Mouse (Mus musculus) forebrain, embryonic 14.5 days (tissue): Measurements from ENCODE around the gene Slc39a11. TPM values are rescaled to one million over a fixed set of nuclear protein-coding genes. Genes with fewer than 3 reads are reported as not detected.
A peak's percentile ranks its signal among the peaks of the same experiment; 100 is the strongest.

Source experiments
- ATAC-seq: fragments of 200-750 bp; cut with Nextera tagmentation; 2 replicates; pipeline ENCODE4 v1.8.0; 2017; ENCODE audit warnings: mild to moderate bottlenecking, moderate library complexity
- DNase-seq: peaks from one replicate; pipeline ENCODE4 v3.0.0-alpha.2; 2015; ENCODE audit warnings: low spot score
- H3K27ac ChIP-seq: fragments of 300-500 bp; sonication (generic); 2 replicates; pipeline ENCODE4 v1.5.1; 2014; ENCODE audit warnings: low read depth, mild to moderate bottlenecking, control low read depth, low read length, moderate library complexity
- H3K27me3 ChIP-seq: fragments of 300-500 bp; sonication (generic); replicated peaks from 2 replicates; pipeline ENCODE4 v1.6.1; 2014; ENCODE audit warnings: low read length, control low read depth, mixed read lengths; ENCODE audit not compliant: control insufficient read depth, insufficient read depth
- H3K36me3 ChIP-seq: fragments of 300-500 bp; sonication (generic); 2 replicates; pipeline ENCODE4 v1.6.1; 2014; ENCODE audit warnings: low read length, control low read depth; ENCODE audit not compliant: control insufficient read depth, insufficient read depth
- H3K4me1 ChIP-seq: fragments of 300-500 bp; sonication (generic); 2 replicates; pipeline ENCODE4 v1.6.1; 2014; ENCODE audit warnings: antibody characterized with exemption, low read length, control low read depth; ENCODE audit not compliant: control insufficient read depth, insufficient read depth
- H3K4me2 ChIP-seq: fragments of 300-500 bp; sonication (generic); 2 replicates; pipeline ENCODE4 v1.6.1; 2014; ENCODE audit warnings: mild to moderate bottlenecking, control low read depth, low read length
- H3K4me3 ChIP-seq: fragments of 300-500 bp; sonication (generic); 2 replicates; pipeline ENCODE4 v1.5.1; 2014; ENCODE audit warnings: low read depth, low read length, control low read depth
- H3K9ac ChIP-seq: fragments of 300-500 bp; sonication (generic); 2 replicates; pipeline ENCODE4 v1.6.1; 2014; ENCODE audit warnings: mild to moderate bottlenecking, low read length, control low read depth, moderate library complexity
- H3K9me3 ChIP-seq: fragments of 300-500 bp; sonication (generic); replicated peaks from 2 replicates; pipeline ENCODE4 v1.6.1; 2016; ENCODE audit warnings: low read length, control low read depth, mixed read lengths; ENCODE audit not compliant: control insufficient read depth
- WGBS: fragments of 180-500 bp; shearing (Covaris S2); extraction: QIAGEN DNeasy Blood & Tissue Kit; methylation state at CpG from one replicate; pipeline ENCODE4 v1.1.7; 2014; 5-methylcytosine and 5-hydroxymethylcytosine counted together
- polyA plus RNA-seq: library from polyadenylated mRNA; unstranded; fragments of >200 nt; fragmentation: Nextera tagmentation; extraction: Ambion mirVana; gene quantifications from 2 replicates; pipeline ENCODE4 v1.2.1, GENCODE M21; 2014

Gene Slc39a11
- polyA plus RNA-seq, 1 experiment from 2014 or later, result 29.5 TPM

GRCm38 (mm10) chr11:113504459-113505062 is 145.3 kb downstream of the Slc39a11 start:
- no peaks in the 10 kb centered on the region for H3K27me3 ChIP-seq
- no peak overlapping the region for H3K9ac ChIP-seq
- H3K36me3 ChIP-seq, result no peaks in the 10 kb centered on the region
- no peak for DNase-seq
- no peak overlapping the region for H3K27ac ChIP-seq
- WGBS, result 60% methylated on average over 11 of the region's 11 CpGs
- no peak overlapping the region for H3K4me2 ChIP-seq
- no peak overlapping the region for H3K4me3 ChIP-seq
- H3K9me3 ChIP-seq, result no peaks in the 10 kb centered on the region
- H3K4me1 ChIP-seq, result peaks cover 9% of the 10 kb centered on the region; the same call in 1 of the 2 replicates
- ATAC-seq, result no peak

GRCm38 (mm10) chr11:113502968-113503367 is 146.9 kb downstream of the Slc39a11 start:
- Histone ChIP-seq H3K9me3 (no peaks in the 10 kb centered on the region), H3K4me3 (no peak overlapping the region), H3K9ac (no peak overlapping the region), H3K27ac (no peak overlapping the region), H3K36me3 (no peaks in the 10 kb centered on the region), H3K4me2 (no peak overlapping the region), H3K27me3 (no peaks in the 10 kb centered on the region), H3K4me1 (peaks cover 7% of the 10 kb centered on the region; the same call in 1 of the 2 replicates)
- no peak for DNase-seq
- ATAC-seq, result no peak
- 84% methylated on average over 6 of the region's 6 CpGs for WGBS

- peaks cover 4% of the 10 kb centered on the region; the same call in 1 of the 2 replicates for H3K4me1 ChIP-seq
- no peaks in the 10 kb centered on the region for H3K36me3 ChIP-seq
- H3K27me3 ChIP-seq, result no peaks in the 10 kb centered on the region
- no peaks in the 10 kb centered on the region for H3K9me3 ChIP-seq
- H3K9ac ChIP-seq, result peak overlapping the region; percentile 29
- no peak overlapping the region for H3K4me3 ChIP-seq
- H3K27ac ChIP-seq, result no peak overlapping the region; the same call in 1 of the 2 replicates
- no peak overlapping the region for H3K4me2 ChIP-seq
- 55% methylated on average over 20 of the region's 20 CpGs for WGBS
- DNase-seq, result peak; percentile 46
- peak; percentile 51 for ATAC-seq
Measured at GRCm38 (mm10) chr11:113500631-113501305, 149.1 kb downstream of the Slc39a11 start.

GRCm38 (mm10) chr11:113498889-113499288 is 151.0 kb downstream of the Slc39a11 start:
- H3K27ac ChIP-seq, result no peak overlapping the region
- no peak overlapping the region for H3K9ac ChIP-seq
- DNase-seq, result no peak
- no peaks in the 10 kb centered on the region for H3K27me3 ChIP-seq
- no peak for ATAC-seq
- H3K9me3 ChIP-seq, result no peaks in the 10 kb centered on the region
- H3K4me2 ChIP-seq, result no peak overlapping the region
- H3K4me1 ChIP-seq, result peaks cover 4% of the 10 kb centered on the region; the same call in 1 of the 2 replicates
- no peaks in the 10 kb centered on the region for H3K36me3 ChIP-seq
- no peak overlapping the region for H3K4me3 ChIP-seq
- 67% methylated on average over 9 of the region's 9 CpGs for WGBS

- H3K9ac ChIP-seq, result no peak overlapping the region
Measured at GRCm38 (mm10) chr11:113494021-113494546, 155.8 kb downstream of the Slc39a11 start.

GRCm38 (mm10) chr11:113490530-113491520 is 159.1 kb downstream of the Slc39a11 start:
- no peak for DNase-seq
- no peak for ATAC-seq
- 91% methylated on average over 20 of the region's 20 CpGs for WGBS

More at GRCm38 (mm10) chr11:113494021-113494546, 155.8 kb downstream of the Slc39a11 start:
- no peaks in the 10 kb centered on the region for H3K9me3 ChIP-seq
- H3K27me3 ChIP-seq, result no peaks in the 10 kb centered on the region
- 72% methylated on average over 12 of the region's 12 CpGs for WGBS
- no peak overlapping the region for H3K4me2 ChIP-seq
- H3K4me1 ChIP-seq, result no peaks in the 10 kb centered on the region
- H3K4me3 ChIP-seq, result no peak overlapping the region
- no peaks in the 10 kb centered on the region for H3K36me3 ChIP-seq
- DNase-seq (peak; percentile 38), ATAC-seq (peak; percentile 48)
- no peak overlapping the region for H3K27ac ChIP-seq

GRCm38 (mm10) chr11:113487603-113488335 is 162.1 kb downstream of the Slc39a11 start:
- WGBS, result 74% methylated on average over 8 of the region's 8 CpGs

More at GRCm38 (mm10) chr11:113490530-113491520, 159.1 kb downstream of the Slc39a11 start:
- Histone ChIP-seq H3K9ac (no peak overlapping the region), H3K4me3 (no peak overlapping the region), H3K36me3 (no peaks in the 10 kb centered on the region), H3K27me3 (no peaks in the 10 kb centered on the region), H3K4me2 (no peak overlapping the region), H3K4me1 (no peaks in the 10 kb centered on the region), H3K27ac (no peak overlapping the region), H3K9me3 (no peaks in the 10 kb centered on the region)

GRCm38 (mm10) chr11:113484037-113484436 is 165.8 kb downstream of the Slc39a11 start:
- Histone ChIP-seq H3K9ac (no peak overlapping the region), H3K4me1 (no peaks in the 10 kb centered on the region), H3K9me3 (no peaks in the 10 kb centered on the region), H3K36me3 (no peaks in the 10 kb centered on the region), H3K27ac (no peak overlapping the region), H3K27me3 (no peaks in the 10 kb centered on the region), H3K4me2 (no peak overlapping the region), H3K4me3 (no peak overlapping the region)
- ATAC-seq (no peak), DNase-seq (no peak)
- 86% methylated on average over 10 of the region's 10 CpGs for WGBS

More at GRCm38 (mm10) chr11:113487603-113488335, 162.1 kb downstream of the Slc39a11 start:
- Histone ChIP-seq H3K36me3 (no peaks in the 10 kb centered on the region), H3K4me1 (no peaks in the 10 kb centered on the region), H3K27me3 (no peaks in the 10 kb centered on the region), H3K4me3 (no peak overlapping the region), H3K4me2 (no peak overlapping the region), H3K9me3 (no peaks in the 10 kb centered on the region), H3K27ac (no peak overlapping the region), H3K9ac (no peak overlapping the region)
- no peak for DNase-seq
- no peak for ATAC-seq
